ENCODE assay signal across 17 mouse cellular contexts in the genomic region with DNA sequence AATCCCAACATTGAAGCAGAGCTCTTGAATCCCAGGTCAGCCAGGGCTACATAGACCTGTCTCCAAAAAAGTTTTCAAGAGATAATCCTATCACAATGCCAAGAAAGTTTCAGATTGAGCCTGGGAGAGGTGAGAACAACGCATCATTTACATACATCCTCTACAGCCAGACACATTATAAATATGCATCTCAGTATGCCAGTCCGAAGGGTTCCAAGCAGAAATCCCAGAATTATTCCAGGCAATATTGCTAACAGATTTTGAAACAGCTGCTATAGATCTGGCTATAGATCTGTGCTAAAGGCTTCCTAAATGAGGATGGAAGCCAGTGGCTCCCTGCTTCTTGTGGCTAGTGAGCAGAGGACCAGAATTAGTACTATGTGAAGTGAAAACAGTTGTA.
"Had no signal": no experiment of that assay in that cellular context is flagged by ENCODE, and none has a peak within 500 bp of the region (broad histone marks: within the 10 kb centered on the region; RNA-seq: fewer than 3 reads in every experiment).

No protein-coding gene starts in this region.

- ATAC-seq: liver, embryonic 12.5 days had no signal

- H3K4me2 ChIP-seq: kidney, embryonic 15.5 days; limb, embryonic 15.5 days; liver, embryonic 12.5 days; lung, embryonic 14.5 days; neural tube, embryonic 15.5 days had no signal

- H3K4me1 ChIP-seq: kidney, embryonic 15.5 days; limb, embryonic 15.5 days; midbrain, embryonic 10.5 days; neural tube, embryonic 15.5 days had no signal

- H3K4me3 ChIP-seq: kidney, embryonic 15.5 days; left cerebral cortex, adult 2 months; limb, embryonic 15.5 days; liver, embryonic 12.5 days; midbrain, embryonic 10.5 days; myocyte; neural tube, embryonic 15.5 days had no signal

- DNase-seq: kidney, postnatal 14 days; lung, embryonic 14.5 days; lung, postnatal 10 days; lung, postnatal 4 days; midbrain, embryonic 14.5 days; right cerebral cortex, adult 18-20 months; right cerebral cortex, postnatal 25 days; thymus, adult 18-20 months; thymus, postnatal 14 days had no signal

- H3K27me3 ChIP-seq: kidney, embryonic 15.5 days; limb, embryonic 15.5 days; liver, embryonic 12.5 days; neural tube, embryonic 15.5 days had no signal

- H3K9ac ChIP-seq: kidney, embryonic 15.5 days; limb, embryonic 15.5 days; liver, embryonic 12.5 days; lung, embryonic 14.5 days; neural tube, embryonic 15.5 days had no signal

- H3K27ac ChIP-seq: kidney, embryonic 15.5 days; left cerebral cortex, adult 2 months; limb, embryonic 15.5 days; liver, embryonic 12.5 days; midbrain, embryonic 10.5 days; neural tube, embryonic 15.5 days; stomach, postnatal 0 days had no signal

- H3K9me3 ChIP-seq: kidney, embryonic 15.5 days; limb, embryonic 15.5 days; liver, embryonic 12.5 days; midbrain, embryonic 10.5 days; neural tube, embryonic 15.5 days had no signal
